Mouse (Mus musculus) lung, postnatal 10 days (tissue): ENCODE measurements around the gene Slc4a2.

Source experiments
- DNase-seq: peaks from one replicate; pipeline ENCODE4 v3.0.0; 2021

Gene Slc4a2

GRCm38 (mm10) chr5:24423129-24424003 lies at the start of gene Slc4a2, which contains the start of gene Cdk5:
Gene Slc4a2, plus strand, starts transcription at chr5:24423837.
Gene Cdk5, minus strand, starts transcription at chr5:24423530.
- DNase-seq = peak; percentile 99

- peak; percentile 34 for DNase-seq
Measured at GRCm38 (mm10) chr5:24374216-24374615, 49.4 kb upstream of the Slc4a2 start.

- DNase-seq = no peak
Measured at GRCm38 (mm10) chr5:24374666-24375328, 48.8 kb upstream of the Slc4a2 start.

GRCm38 (mm10) chr5:24378700-24379099 lies 44.9 kb upstream of the Slc4a2 start:
- no peak for DNase-seq

GRCm38 (mm10) chr5:24379501-24379900 lies 44.1 kb upstream of the Slc4a2 start:
- DNase-seq = no peak

DNA sequence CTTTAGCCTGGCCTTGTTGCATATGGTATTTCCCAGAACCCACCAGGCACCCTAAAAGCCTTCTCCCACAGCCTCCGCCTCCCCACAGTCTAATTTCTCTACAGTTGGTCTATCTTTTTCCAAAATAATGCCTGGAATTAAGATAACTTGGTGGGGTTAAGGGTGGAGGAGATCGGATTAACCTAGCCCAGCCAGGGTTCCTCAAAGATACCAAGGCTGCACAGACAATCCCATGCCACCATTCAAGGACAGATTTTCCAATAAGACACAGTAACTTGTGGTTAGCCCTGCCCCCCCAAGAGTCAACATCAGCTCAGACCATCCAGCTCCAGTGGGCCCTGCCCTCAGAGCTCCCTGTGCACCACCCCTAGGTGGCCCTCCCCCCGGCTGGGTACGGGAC lies 43.1 kb upstream of the Slc4a2 start:
- no peak for DNase-seq

DNA sequence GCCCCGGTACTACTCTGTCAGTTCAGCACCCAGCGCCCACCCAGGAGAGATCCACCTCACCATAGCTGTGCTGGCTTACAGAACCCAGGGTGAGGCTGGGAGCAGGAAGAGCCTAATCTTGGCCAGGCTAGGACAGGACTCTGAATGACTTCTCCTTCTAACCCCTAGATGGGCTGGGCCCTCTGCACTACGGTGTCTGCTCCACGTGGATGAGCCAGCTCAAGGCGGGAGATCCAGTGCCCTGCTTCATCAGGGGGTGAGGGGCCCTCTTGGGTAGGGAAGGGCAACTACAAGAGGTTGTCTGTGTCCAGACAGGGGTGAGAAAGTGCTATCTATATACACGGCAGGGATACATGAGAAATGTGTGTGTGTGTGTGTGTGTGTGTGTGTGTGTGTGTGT lies 42.2 kb upstream of the Slc4a2 start:
- no peak for DNase-seq

DNA sequence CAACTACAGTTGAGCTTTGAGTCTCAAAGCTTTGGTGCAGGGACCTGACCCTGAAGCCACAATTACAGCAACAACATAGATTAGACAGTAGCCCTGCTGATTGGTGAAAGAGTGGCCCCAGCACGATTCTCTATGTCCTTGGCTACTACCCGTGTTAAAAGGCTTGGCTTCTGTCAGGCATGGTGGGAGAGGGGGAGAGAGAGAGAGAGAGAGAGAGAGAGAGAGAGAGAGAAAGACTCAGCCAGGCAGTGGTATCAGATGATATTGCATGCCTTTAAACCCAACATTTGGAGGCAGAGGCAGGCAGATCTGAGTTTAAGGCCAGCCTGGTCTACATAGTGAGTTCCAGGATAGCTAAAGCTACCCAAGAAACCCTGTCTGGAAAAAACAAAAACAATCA lies 41.6 kb upstream of the Slc4a2 start:
- no peak for DNase-seq

GRCm38 (mm10) chr5:24383026-24383859 lies 40.4 kb upstream of the Slc4a2 start:
- DNase-seq = peak; percentile 95

DNA sequence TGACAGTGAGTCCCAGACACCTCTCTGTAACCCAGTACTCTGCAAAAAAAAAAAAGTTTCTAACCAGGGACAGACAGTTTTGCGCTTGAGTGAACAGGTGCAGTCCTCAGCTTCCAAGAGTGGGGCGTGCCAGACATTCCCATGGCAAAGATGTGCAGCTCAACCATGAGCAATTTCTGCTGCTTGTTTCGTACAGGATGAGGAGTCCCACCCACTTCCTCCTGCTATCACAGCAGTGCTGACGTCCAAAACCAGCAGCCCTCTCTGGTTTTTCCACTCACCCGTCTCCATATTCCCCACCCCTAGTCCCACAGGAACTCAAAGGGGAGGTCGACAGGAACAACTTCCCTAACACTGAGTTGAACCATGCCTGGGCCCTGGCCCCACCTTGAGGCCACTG lies 39.2 kb upstream of the Slc4a2 start:
- DNase-seq = peak; percentile 54

- no peak for DNase-seq
Measured at GRCm38 (mm10) chr5:24385374-24385773, 38.3 kb upstream of the Slc4a2 start.

GRCm38 (mm10) chr5:24385887-24386550 lies 37.6 kb upstream of the Slc4a2 start:
- no peak for DNase-seq

- DNase-seq = peak; percentile 57
Measured at GRCm38 (mm10) chr5:24387264-24388241, 36.1 kb upstream of the Slc4a2 start.

DNA sequence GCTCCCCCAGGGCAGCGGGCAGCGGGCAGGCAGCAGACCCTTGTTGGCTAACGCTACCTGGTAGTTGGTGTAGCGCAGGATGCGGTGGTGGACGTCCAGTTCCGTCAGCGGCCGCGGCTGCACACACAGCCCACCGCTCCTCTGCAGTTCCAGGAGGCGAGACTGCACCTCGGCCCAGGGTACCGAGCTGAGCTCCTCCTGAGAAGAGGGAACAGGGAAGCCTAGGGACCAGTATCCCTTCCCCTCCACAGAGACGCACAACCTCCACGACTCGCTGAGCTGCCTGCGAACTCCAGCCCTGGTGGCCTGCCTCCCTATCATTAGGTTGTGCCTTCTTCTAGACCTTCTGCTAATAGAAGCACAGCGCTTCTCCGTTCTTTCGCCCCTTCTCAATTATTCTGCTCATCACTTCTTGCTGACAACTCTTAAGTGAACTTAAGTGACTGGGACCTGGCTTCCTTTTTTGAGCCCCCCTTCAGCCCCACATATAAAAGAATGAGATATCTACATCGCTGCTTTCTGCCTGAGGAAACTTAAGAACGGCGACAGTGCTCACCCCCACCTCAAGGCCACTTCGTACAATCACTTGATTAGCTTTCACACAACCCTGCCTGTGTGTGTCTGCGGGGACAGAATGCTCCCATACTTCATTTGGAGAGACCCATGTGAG lies 35.3 kb upstream of the Slc4a2 start:
- no peak for DNase-seq

GRCm38 (mm10) chr5:24389011-24389657 lies 34.5 kb upstream of the Slc4a2 start:
- DNase-seq = peak; percentile 72

DNA sequence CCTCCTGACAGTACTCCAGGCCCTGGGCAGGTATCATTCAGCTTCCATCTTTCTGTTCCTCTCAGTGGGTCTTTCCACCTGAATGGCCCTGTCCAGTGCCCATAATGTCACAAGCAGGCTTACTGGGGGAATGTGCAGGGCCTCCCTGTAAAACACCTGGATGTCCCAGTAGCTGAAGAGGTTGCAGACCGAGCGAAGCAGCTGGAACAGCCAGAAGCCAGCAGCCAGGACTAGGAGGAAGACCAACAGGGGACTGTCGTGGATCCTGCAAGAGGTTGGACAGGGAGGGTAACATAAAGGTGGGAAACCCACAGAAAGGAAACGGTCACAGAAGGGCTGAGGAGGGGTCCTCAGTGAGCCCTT lies 34.0 kb upstream of the Slc4a2 start:
- no peak for DNase-seq

DNA sequence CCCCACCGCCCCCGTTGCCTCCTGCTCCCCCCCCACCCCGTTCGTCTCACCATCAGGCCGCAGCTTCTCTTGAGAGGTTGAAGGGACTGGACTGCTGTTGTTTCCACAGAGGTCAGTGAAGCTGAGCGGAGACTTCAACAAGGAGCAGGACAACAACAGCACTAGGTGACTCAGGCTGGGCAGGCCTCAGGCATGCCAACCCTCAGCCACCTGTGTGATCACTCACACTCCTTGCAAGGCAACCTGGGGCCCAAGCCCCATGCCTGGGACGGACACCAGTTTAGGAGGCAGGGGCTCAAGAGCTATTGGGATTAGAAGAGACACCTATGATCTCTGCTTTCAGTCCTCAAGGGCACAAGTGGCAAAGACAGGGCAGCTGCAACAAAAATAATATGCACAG lies 31.8 kb upstream of the Slc4a2 start, which contains the start of gene Atg9b:
Gene Atg9b, minus strand, starts transcription at position 280 of the 400 bp plus-strand sequence.
- no peak for DNase-seq

GRCm38 (mm10) chr5:24392724-24393123 lies 30.9 kb upstream of the Slc4a2 start:
- DNase-seq = no peak

GRCm38 (mm10) chr5:24393392-24393997 lies 30.1 kb upstream of the Slc4a2 start, which contains the start of gene Abcb8:
Gene Abcb8, plus strand, starts transcription at chr5:24393663.
- peak; percentile 92 for DNase-seq
